Mouse (Mus musculus) brain, embryonic 14.5 days (tissue): Measurements from ENCODE around the gene Hes1.

ENCODE experiments used
- CTCF ChIP-seq: fragments of 200-500 bp; IDR thresholded peaks from 2 replicates; pipeline ENCODE4 v1.5.1; 2012; ENCODE audit warnings: inconsistent platforms, mild to moderate bottlenecking, moderate library complexity, borderline replicate concordance; ENCODE audit not compliant: insufficient read depth, insufficient read length; ENCODE audit errors: extremely low read depth
- POLR2A ChIP-seq: fragments of 200-500 bp; IDR thresholded peaks from 2 replicates; pipeline ENCODE4 v1.6.1; 2012; ENCODE audit warnings: mild to moderate bottlenecking, inconsistent platforms, borderline replicate concordance; ENCODE audit not compliant: poor library complexity, insufficient read depth, insufficient read length, severe bottlenecking; ENCODE audit errors: extremely low read depth

- TF ChIP-seq POLR2A (no peak), CTCF (no peak)
These were observed 29.2 kb upstream of the Hes1 start for GRCm38 (mm10) chr16:30034979-30035440.
